Comparison of ENCODE assay signal across 8 mouse cellular contexts in genomic region chr11:68692010-68692692, GRCm38 (mm10). TPM values are rescaled to one million over a fixed set of nuclear protein-coding genes. Genes with fewer than 3 reads are reported as not detected.
DNase-seq lines count a peak whose midpoint lies in the region; ATAC-seq and TF ChIP-seq lines count a peak whose summit lies in the region.

No protein-coding gene starts in this region.

- DNase-seq in gastrocnemius, adult 2 months, result peak; percentile 30
- no peak for DNase-seq in gastrocnemius, adult 18-20 months (ENCODE audit: low spot score)
- peak; percentile 17 to 20 for DNase-seq in right cerebral cortex, postnatal 36 days (ENCODE audit: low spot score in 2 of 2)
- no peak for DNase-seq in right cerebral cortex, postnatal 25 days
- no peak for DNase-seq in forebrain, postnatal 0 days
- DNase-seq in liver, embryonic 13.5 days, result no peak
- DNase-seq in Muller cell, postnatal 12 days (ENCODE audit: inconsistent ontology term), result no peak

- TF ChIP-seq CTCF in gastrocnemius, adult 2 months (IDR thresholded peaks at IDR 0.05), result no peak; the same call in 1 of the 2 replicates
- TF ChIP-seq CTCF in forebrain, postnatal 0 days (IDR thresholded peaks at IDR 0.05; ENCODE audit: low read depth), result peak; percentile 64

- intact Hi-C loops in gastrocnemius, adult 2 months (cut with DNase I), result loop anchor here (5.0 kb wide), 1 partner anchor 55 kb away; no protein-coding TSS in a partner anchor

- no peaks in the 10 kb centered on the region for H3K9me3 ChIP-seq in forebrain, postnatal 0 days (ENCODE audit: low read length)
- H3K9me3 ChIP-seq in liver, embryonic 13.5 days (replicated peaks), result no peaks in the 10 kb centered on the region
- H3K9me3 ChIP-seq in stomach, embryonic 16.5 days (replicated peaks; ENCODE audit: control insufficient read depth, low read length), result no peaks in the 10 kb centered on the region

- peak; percentile 7 for ATAC-seq in forebrain, postnatal 0 days
- peak; percentile 22 for ATAC-seq in liver, embryonic 13.5 days (ENCODE audit: low read depth)
- ATAC-seq in stomach, embryonic 16.5 days (ENCODE audit: insufficient read depth, low FRiP score), result peak; percentile 1; the same call in 1 of the 2 replicates

- peak overlapping the region; percentile 97 for H3K27ac ChIP-seq in gastrocnemius, adult 2 months
- peak overlapping the region; percentile 98 for H3K27ac ChIP-seq in forebrain, postnatal 0 days (ENCODE audit: low read depth, low read length)
- peak overlapping the region; percentile 82 for H3K27ac ChIP-seq in liver, embryonic 13.5 days
- peak overlapping the region; percentile 94 for H3K27ac ChIP-seq in stomach, embryonic 16.5 days (ENCODE audit: low read length)

- 4% methylated on average over 34 of the region's 34 CpGs for WGBS in forebrain, postnatal 0 days
- WGBS in liver, embryonic 13.5 days (ENCODE audit: insufficient replicate concordance), result under 1% methylated on average over 34 of the region's 34 CpGs
- under 1% methylated on average over 34 of the region's 34 CpGs for WGBS in stomach, embryonic 16.5 days

- H3K4me2 ChIP-seq in forebrain, postnatal 0 days (ENCODE audit: low read depth), result peak overlapping the region; percentile 51
- peak overlapping the region; percentile 86 for H3K4me2 ChIP-seq in liver, embryonic 13.5 days
- peak overlapping the region; percentile 68 for H3K4me2 ChIP-seq in stomach, embryonic 16.5 days (ENCODE audit: low read depth, low read length)

- peak overlapping the region; percentile 94 for H3K9ac ChIP-seq in forebrain, postnatal 0 days
- H3K9ac ChIP-seq in liver, embryonic 13.5 days, result peak overlapping the region; percentile 84
- H3K9ac ChIP-seq in stomach, embryonic 16.5 days (ENCODE audit: low read length), result peak overlapping the region; percentile 96

- peaks cover 3% of the 10 kb centered on the region; the same call in 1 of the 2 replicates for H3K4me1 ChIP-seq in forebrain, postnatal 0 days (ENCODE audit: insufficient read depth)
- peaks cover 47% of the 10 kb centered on the region for H3K4me1 ChIP-seq in liver, embryonic 13.5 days (replicated peaks)
- H3K4me1 ChIP-seq in stomach, embryonic 16.5 days (ENCODE audit: control insufficient read depth, insufficient read depth, low read length), result peaks cover 9% of the 10 kb centered on the region

- peak overlapping the region; percentile 95 for H3K4me3 ChIP-seq in gastrocnemius, adult 2 months
- H3K4me3 ChIP-seq in forebrain, postnatal 0 days (ENCODE audit: low read depth, low read length), result peak overlapping the region; percentile 96
- peak overlapping the region; percentile 69 for H3K4me3 ChIP-seq in liver, embryonic 13.5 days (replicated peaks)
- H3K4me3 ChIP-seq in stomach, embryonic 16.5 days (replicated peaks; ENCODE audit: low read length), result peak overlapping the region; percentile 87

- no peaks in the 10 kb centered on the region for H3K36me3 ChIP-seq in forebrain, postnatal 0 days (ENCODE audit: insufficient read depth)
- no peaks in the 10 kb centered on the region for H3K36me3 ChIP-seq in liver, embryonic 13.5 days
- H3K36me3 ChIP-seq in stomach, embryonic 16.5 days (ENCODE audit: control insufficient read depth, insufficient read depth, low read length), result no peaks in the 10 kb centered on the region

- H3K27me3 ChIP-seq in forebrain, postnatal 0 days (ENCODE audit: insufficient read depth, low read length), result no peaks in the 10 kb centered on the region
- H3K27me3 ChIP-seq in liver, embryonic 13.5 days, result no peaks in the 10 kb centered on the region
- H3K27me3 ChIP-seq in stomach, embryonic 16.5 days (ENCODE audit: control insufficient read depth, insufficient read depth, low read length), result no peaks in the 10 kb centered on the region

RNA-seq across cellular contexts. Expression of gene Myh10, which starts 0.8 kb away (rescaled TPM):
- 10 to 100 TPM; 12.3 to 28.6 TPM for total RNA-seq in gastrocnemius, adult 2 months (2021)
- 10 to 100 TPM; 10.5 to 35.1 TPM for total RNA-seq in gastrocnemius, adult 18-20 months (2021)
- total RNA-seq in forebrain, postnatal 0 days (2014; rRNA removed), result 141 and 183 TPM in 2 replicates
- 50.4 and 68.0 TPM in 2 replicates for polyA plus RNA-seq in forebrain, postnatal 0 days (2015; fragmentation: Nextera tagmentation; extraction: Ambion mirVana)
- polyA plus RNA-seq in liver, embryonic 13.5 days (2015; fragmentation: Nextera tagmentation; extraction: Ambion mirVana), result 18.5 and 21.5 TPM in 2 replicates
- 81.9 and 89.9 TPM in 2 replicates for polyA plus RNA-seq in stomach, embryonic 16.5 days (2015; fragmentation: Nextera tagmentation; extraction: Ambion mirVana)

Comparison
In these comparisons a context has a peak if more than half of its experiments do, and no peak if none do; other contexts are left out.
1. DNase-seq: peak in gastrocnemius, adult 2 months (single experiment) and right cerebral cortex, postnatal 36 days (2 of 2); none in gastrocnemius, adult 18-20 months (single experiment), right cerebral cortex, postnatal 25 days (single experiment), forebrain, postnatal 0 days (single experiment), liver, embryonic 13.5 days (single experiment) and Muller cell, postnatal 12 days (single experiment).
2. Peak in every context shown above with its lines, with median percentiles within 50 percentile points of each other: H3K27ac ChIP-seq, H3K4me3 ChIP-seq, ATAC-seq, H3K4me2 ChIP-seq and H3K9ac ChIP-seq.